Mouse (Mus musculus) neural tube, embryonic 12.5 days (tissue): ENCODE results near the gene Mmp13. TPM values are rescaled to one million over a fixed set of nuclear protein-coding genes. Genes with fewer than 3 reads are reported as not detected.
"Not testable (repeated sequence)": the region's sequence is repeated elsewhere in the genome, so short reads cannot be mapped to it uniquely, and the experiment has no call there.

Experiments
- ATAC-seq: fragments of 200-750 bp; cut with Nextera tagmentation; 2 replicates; pipeline ENCODE4 v1.8.0; 2017; ENCODE audit warnings: low read depth, mild to moderate bottlenecking, moderate TSS enrichment, moderate library complexity; ENCODE audit not compliant: low FRiP score
- H3K27ac ChIP-seq: fragments of 300-500 bp; sonication (generic); 2 replicates; pipeline ENCODE4 v1.5.1; 2016
- H3K27me3 ChIP-seq: fragments of 300-500 bp; sonication (generic); replicated peaks from 2 replicates; pipeline ENCODE4 v1.6.1; 2016; ENCODE audit warnings: mild to moderate bottlenecking
- H3K36me3 ChIP-seq: fragments of 300-500 bp; sonication (generic); 2 replicates; pipeline ENCODE4 v1.6.1; 2016; ENCODE audit warnings: mild to moderate bottlenecking
- H3K4me1 ChIP-seq: fragments of 300-500 bp; sonication (generic); 2 replicates; pipeline ENCODE4 v1.6.1; 2016
- H3K4me2 ChIP-seq: fragments of 300-500 bp; sonication (generic); replicated peaks from 2 replicates; pipeline ENCODE4 v1.6.1; 2016; ENCODE audit warnings: mild to moderate bottlenecking
- H3K4me3 ChIP-seq: fragments of 300-500 bp; sonication (generic); 2 replicates; pipeline ENCODE4 v1.5.1; 2016
- H3K9ac ChIP-seq: fragments of 300-500 bp; sonication (generic); 2 replicates; pipeline ENCODE4 v1.6.1; 2016; ENCODE audit warnings: mild to moderate bottlenecking
- H3K9me3 ChIP-seq: fragments of 300-500 bp; sonication (generic); 2 replicates; pipeline ENCODE4 v1.6.1; 2016; ENCODE audit warnings: mild to moderate bottlenecking
- WGBS: fragments of 180-500 bp; shearing (Covaris S2); methylation state at CpG from one replicate; pipeline ENCODE4 v1.1.7; 2016; 5-methylcytosine and 5-hydroxymethylcytosine counted together
- polyA plus RNA-seq: library from polyadenylated mRNA; unstranded; fragments of >200 nt; fragmentation: Nextera tagmentation; extraction: Ambion mirVana; gene quantifications from 2 replicates; pipeline ENCODE4 v1.2.1, GENCODE M21; 2016

Gene Mmp13
- polyA plus RNA-seq: not detected in 2 replicates

DNA sequence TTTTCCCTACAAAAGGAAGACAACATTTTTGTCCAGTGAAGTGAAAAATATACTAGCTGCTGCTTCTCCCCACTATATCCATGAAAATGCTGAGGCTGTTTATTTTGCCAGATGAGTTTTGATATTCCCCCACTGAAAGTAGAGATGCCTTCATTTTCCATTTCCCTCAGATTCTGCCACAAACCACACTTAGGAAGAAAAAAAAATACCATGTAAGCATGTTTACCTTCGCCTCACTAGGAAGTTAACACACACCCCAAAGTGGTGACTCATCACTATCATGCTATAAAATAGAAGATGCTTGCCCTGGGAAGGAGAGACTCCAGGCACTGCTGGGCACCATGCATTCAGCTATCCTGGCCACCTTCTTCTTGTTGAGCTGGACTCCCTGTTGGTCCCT lies at the start of gene Mmp13:
TSS of gene Mmp13 (plus strand) at position 301 of the 400 bp plus-strand sequence.
- Histone ChIP-seq H3K9ac (no peak within 1 kb of the TSS), H3K36me3 (no peaks in the 10 kb centered on the region), H3K4me1 (no peaks in the 10 kb centered on the region), H3K4me3 (no peak within 1 kb of the TSS), H3K27ac (no peak within 1 kb of the TSS), H3K9me3 (no peaks in the 10 kb centered on the region), H3K27me3 (no peaks in the 10 kb centered on the region), H3K4me2 (no peak within 1 kb of the TSS)
- ATAC-seq: no peak
- WGBS: 89% methylated on average over 1 of the region's 1 CpGs

GRCm38 (mm10) chr9:7238619-7239018 lies 33.7 kb upstream of the Mmp13 start:
- Histone ChIP-seq H3K4me2 (no peak overlapping the region), H3K4me1 (no peaks in the 10 kb centered on the region), H3K9me3 (no peaks in the 10 kb centered on the region), H3K36me3 (no peaks in the 10 kb centered on the region), H3K9ac (no peak overlapping the region), H3K27me3 (no peaks in the 10 kb centered on the region), H3K4me3 (no peak overlapping the region), H3K27ac (no peak overlapping the region)
- no peak for ATAC-seq
- WGBS: 95% methylated on average over 1 of the region's 1 CpGs

DNA sequence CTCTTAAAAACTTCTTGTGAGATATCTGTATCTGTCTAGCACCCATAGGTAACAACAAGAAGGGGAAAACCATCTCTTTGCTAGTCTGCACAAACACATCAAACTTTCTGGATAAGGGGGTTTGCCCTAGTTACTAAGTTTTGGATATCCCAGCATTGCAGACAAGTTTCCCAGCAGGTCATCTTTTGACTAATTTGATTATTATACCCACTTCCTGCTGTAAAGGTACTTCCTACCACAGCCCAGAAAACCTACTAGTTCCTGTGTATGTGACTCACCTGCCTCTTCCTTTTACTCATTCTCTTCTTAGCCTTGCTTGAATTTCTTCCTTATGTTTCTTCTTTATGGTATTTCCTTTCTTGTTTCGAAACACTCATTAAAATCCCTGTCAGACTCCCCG lies 32.3 kb upstream of the Mmp13 start:
- H3K9ac ChIP-seq: no peak overlapping the region
- H3K27ac ChIP-seq: no peak overlapping the region
- no peaks in the 10 kb centered on the region for H3K27me3 ChIP-seq
- no peaks in the 10 kb centered on the region for H3K36me3 ChIP-seq
- H3K4me2 ChIP-seq: no peak overlapping the region
- no peak for ATAC-seq
- no peaks in the 10 kb centered on the region for H3K9me3 ChIP-seq
- WGBS: 88% methylated on average over 2 of the region's 2 CpGs
- H3K4me3 ChIP-seq: no peak overlapping the region
- H3K4me1 ChIP-seq: no peaks in the 10 kb centered on the region

GRCm38 (mm10) chr9:7252797-7253654 lies 19.3 kb upstream of the Mmp13 start:
- ATAC-seq: no peak
- H3K9me3 ChIP-seq: no peaks in the 10 kb centered on the region
- no peak overlapping the region for H3K9ac ChIP-seq
- WGBS: 51% methylated on average over 1 of the region's 1 CpGs
- no peaks in the 10 kb centered on the region for H3K27me3 ChIP-seq
- H3K36me3 ChIP-seq: no peaks in the 10 kb centered on the region
- H3K4me1 ChIP-seq: no peaks in the 10 kb centered on the region
- no peak overlapping the region for H3K4me3 ChIP-seq
- no peak overlapping the region for H3K27ac ChIP-seq
- H3K4me2 ChIP-seq: no peak overlapping the region

GRCm38 (mm10) chr9:7261667-7262066 lies 10.6 kb upstream of the Mmp13 start:
- H3K27me3 ChIP-seq: no peaks in the 10 kb centered on the region
- no peak overlapping the region for H3K4me3 ChIP-seq
- H3K9ac ChIP-seq: no peak overlapping the region
- H3K36me3 ChIP-seq: no peaks in the 10 kb centered on the region
- no peaks in the 10 kb centered on the region for H3K4me1 ChIP-seq
- no peak overlapping the region for H3K4me2 ChIP-seq
- H3K9me3 ChIP-seq: no peaks in the 10 kb centered on the region
- no peak overlapping the region for H3K27ac ChIP-seq
- 87% methylated on average over 1 of the region's 1 CpGs for WGBS
- ATAC-seq: no peak

DNA sequence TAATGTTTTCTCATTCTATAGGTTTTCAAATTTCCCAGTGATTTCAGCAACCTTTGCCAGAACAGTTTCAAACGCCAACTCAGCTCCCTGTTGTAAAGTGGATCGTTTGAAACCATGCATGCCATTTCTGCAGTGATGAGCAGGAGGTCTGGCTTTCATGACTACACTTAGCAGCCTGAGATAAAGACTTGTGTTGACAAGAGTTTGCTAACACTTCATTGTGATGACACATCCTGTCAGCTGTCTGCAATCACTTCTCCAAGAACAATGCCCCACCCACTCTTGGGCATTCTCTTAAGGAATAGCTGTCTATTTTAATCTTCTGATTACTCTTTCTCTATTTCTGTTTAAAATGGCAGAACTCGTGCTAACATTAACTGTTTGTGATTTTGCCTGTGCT lies 2.2 kb upstream of the Mmp13 start:
- Histone ChIP-seq H3K9ac (no peak overlapping the region), H3K27me3 (no peaks in the 10 kb centered on the region), H3K36me3 (no peaks in the 10 kb centered on the region), H3K27ac (no peak overlapping the region), H3K9me3 (no peaks in the 10 kb centered on the region), H3K4me2 (no peak overlapping the region), H3K4me1 (no peaks in the 10 kb centered on the region), H3K4me3 (no peak overlapping the region)
- 75% methylated on average over 3 of the region's 3 CpGs for WGBS
- ATAC-seq: no peak

GRCm38 (mm10) chr9:7282565-7283302 lies 10.4 kb downstream of the Mmp13 start:
- Histone ChIP-seq H3K36me3 (no peaks in the 10 kb centered on the region), H3K9me3 (no peaks in the 10 kb centered on the region), H3K4me3 (no peak overlapping the region), H3K9ac (no peak overlapping the region), H3K27me3 (no peaks in the 10 kb centered on the region), H3K4me2 (no peak overlapping the region), H3K4me1 (no peaks in the 10 kb centered on the region), H3K27ac (no peak overlapping the region)
- peak; percentile 41; the same call in 1 of the 2 replicates for ATAC-seq
- WGBS: 70% methylated on average over 7 of the region's 7 CpGs

- not testable (repeated sequence) for H3K4me1 ChIP-seq, H3K27ac ChIP-seq, H3K9ac ChIP-seq, H3K4me2 ChIP-seq, H3K27me3 ChIP-seq, ATAC-seq, H3K36me3 ChIP-seq, H3K4me3 ChIP-seq, H3K9me3 ChIP-seq
- WGBS: 76% methylated on average over 2 of the region's 2 CpGs
Measured at GRCm38 (mm10) chr9:7283303-7283684, 11.0 kb downstream of the Mmp13 start.

DNA sequence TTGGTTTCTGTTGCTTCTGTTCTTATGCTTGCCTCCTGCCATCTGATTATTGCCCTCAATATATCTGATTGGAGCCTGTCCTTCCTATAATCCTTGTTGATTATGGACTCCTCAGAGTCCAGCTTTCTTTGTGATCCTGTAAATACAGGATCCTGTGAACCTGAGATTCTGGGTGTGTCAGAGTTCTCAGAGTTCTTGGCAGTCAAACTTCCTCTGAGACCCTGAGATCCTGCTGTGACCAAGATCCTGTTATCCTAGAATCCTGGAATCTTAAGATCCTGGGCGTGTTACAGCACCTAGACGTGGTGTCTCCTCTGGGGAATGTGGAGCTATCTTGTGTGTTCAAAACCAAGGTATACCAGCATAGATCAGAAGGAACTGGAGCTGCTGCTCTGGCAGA lies 17.2 kb downstream of the Mmp13 start:
- H3K4me2 ChIP-seq: no peak overlapping the region
- no peak overlapping the region for H3K4me3 ChIP-seq
- no peak overlapping the region for H3K27ac ChIP-seq
- no peaks in the 10 kb centered on the region for H3K4me1 ChIP-seq
- H3K27me3 ChIP-seq: no peaks in the 10 kb centered on the region
- no peak overlapping the region for H3K9ac ChIP-seq
- no peak for ATAC-seq
- 78% methylated on average over 2 of the region's 2 CpGs for WGBS
- no peaks in the 10 kb centered on the region for H3K36me3 ChIP-seq
- H3K9me3 ChIP-seq: no peaks in the 10 kb centered on the region

GRCm38 (mm10) chr9:7289901-7290300 lies 17.6 kb downstream of the Mmp13 start:
- no peak overlapping the region for H3K4me3 ChIP-seq
- no peak overlapping the region for H3K9ac ChIP-seq
- no peak overlapping the region for H3K27ac ChIP-seq
- H3K4me2 ChIP-seq: no peak overlapping the region
- ATAC-seq: no peak
- 92% methylated on average over 12 of the region's 12 CpGs for WGBS
- H3K4me1 ChIP-seq: no peaks in the 10 kb centered on the region
- no peaks in the 10 kb centered on the region for H3K36me3 ChIP-seq
- no peaks in the 10 kb centered on the region for H3K27me3 ChIP-seq
- no peaks in the 10 kb centered on the region for H3K9me3 ChIP-seq

DNA sequence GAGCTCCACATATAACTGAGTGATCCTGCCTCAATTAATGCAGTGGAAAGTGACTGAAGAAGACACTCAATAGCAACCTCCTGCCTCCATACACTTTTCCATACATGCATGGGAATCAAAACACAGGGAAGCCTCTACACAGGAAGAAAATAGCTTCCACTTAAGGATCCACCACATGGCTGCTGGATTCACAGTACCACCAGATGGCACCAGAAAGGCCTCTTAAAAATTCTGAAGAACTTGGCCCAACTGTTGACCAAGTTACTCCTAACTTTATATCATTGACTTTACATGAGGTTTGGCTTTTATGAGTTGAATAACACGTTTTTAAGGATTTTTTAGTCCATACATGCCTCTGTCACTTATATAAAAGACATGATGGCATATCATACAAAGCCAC lies 19.8 kb downstream of the Mmp13 start:
- Histone ChIP-seq H3K27me3 (no peaks in the 10 kb centered on the region), H3K4me3 (no peak overlapping the region), H3K4me2 (no peak overlapping the region), H3K36me3 (no peaks in the 10 kb centered on the region), H3K27ac (no peak overlapping the region), H3K4me1 (no peaks in the 10 kb centered on the region), H3K9me3 (no peaks in the 10 kb centered on the region), H3K9ac (no peak overlapping the region)
- ATAC-seq: no peak
- 32% methylated on average over 1 of the region's 1 CpGs for WGBS

DNA sequence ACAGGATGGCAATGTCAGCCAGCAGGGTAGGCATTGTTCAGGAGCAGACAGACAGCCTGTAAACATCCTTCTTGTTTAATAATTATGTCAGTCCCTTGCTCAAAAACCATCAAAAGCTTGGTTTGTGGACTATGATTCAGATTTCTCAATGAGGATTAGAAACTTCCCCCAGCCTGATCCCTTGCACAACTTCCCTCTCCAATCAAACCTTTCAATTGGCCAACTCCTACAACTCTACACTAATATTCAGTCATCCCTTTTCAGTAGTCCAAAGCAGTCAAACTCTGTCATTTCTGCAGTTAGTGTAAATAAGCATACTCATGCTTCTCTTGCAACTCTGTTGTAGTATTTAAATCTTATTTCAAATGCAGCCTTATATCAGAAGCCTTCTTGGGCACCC lies 59.5 kb downstream of the Mmp13 start:
- no peak overlapping the region for H3K4me3 ChIP-seq
- H3K9me3 ChIP-seq: no peaks in the 10 kb centered on the region
- no peak overlapping the region for H3K27ac ChIP-seq
- no peak overlapping the region for H3K4me2 ChIP-seq
- H3K4me1 ChIP-seq: no peaks in the 10 kb centered on the region
- no peaks in the 10 kb centered on the region for H3K27me3 ChIP-seq
- H3K9ac ChIP-seq: no peak overlapping the region
- ATAC-seq: no peak
- H3K36me3 ChIP-seq: no peaks in the 10 kb centered on the region
